Mouse (Mus musculus) kidney, embryonic 16.5 days (tissue): Measurements from ENCODE around the gene Mgll. TPM values are rescaled to one million over a fixed set of nuclear protein-coding genes. Genes with fewer than 3 reads are reported as not detected.

Source experiments
- ATAC-seq: fragments of 200-750 bp; cut with Nextera tagmentation; 2 replicates; pipeline ENCODE4 v1.8.0; 2017; ENCODE audit warnings: moderate TSS enrichment; ENCODE audit not compliant: low FRiP score, low TSS enrichment
- H3K27ac ChIP-seq: fragments of 300-500 bp; sonication (generic); 2 replicates; pipeline ENCODE4 v1.5.1; 2014; ENCODE audit warnings: low read length
- H3K27me3 ChIP-seq: fragments of 300-500 bp; sonication (generic); 2 replicates; pipeline ENCODE4 v1.6.1; 2014; ENCODE audit warnings: low read length, control low read depth, mixed read lengths; ENCODE audit not compliant: insufficient read depth
- H3K36me3 ChIP-seq: fragments of 300-500 bp; sonication (generic); 2 replicates; pipeline ENCODE4 v1.6.1; 2014; ENCODE audit warnings: low read length, control low read depth, mixed read lengths; ENCODE audit not compliant: insufficient read depth
- H3K4me1 ChIP-seq: fragments of 300-500 bp; sonication (generic); 2 replicates; pipeline ENCODE4 v1.6.1; 2014; ENCODE audit warnings: low read length, control low read depth, mixed read lengths; ENCODE audit not compliant: insufficient read depth
- H3K4me2 ChIP-seq: fragments of 300-500 bp; sonication (generic); replicated peaks from 2 replicates; pipeline ENCODE4 v1.6.1; 2014; ENCODE audit warnings: low read depth, low read length
- H3K4me3 ChIP-seq: fragments of 300-500 bp; sonication (generic); 2 replicates; pipeline ENCODE4 v1.5.1; 2014; ENCODE audit warnings: mild to moderate bottlenecking, low read length
- H3K9ac ChIP-seq: fragments of 300-500 bp; sonication (generic); replicated peaks from 2 replicates; pipeline ENCODE4 v1.6.1; 2014; ENCODE audit warnings: low read length
- H3K9me3 ChIP-seq: fragments of 300-500 bp; sonication (generic); 2 replicates; pipeline ENCODE4 v1.6.1; 2016; ENCODE audit warnings: low read length, control low read depth
- WGBS: fragments of 180-500 bp; shearing (Covaris S2); extraction: QIAGEN DNeasy Blood & Tissue Kit; methylation state at CpG from one replicate; pipeline ENCODE4 v1.1.7; 2014; 5-methylcytosine and 5-hydroxymethylcytosine counted together
- polyA plus RNA-seq: library from polyadenylated mRNA; unstranded; fragments of >200 nt; fragmentation: Nextera tagmentation; extraction: Ambion mirVana; gene quantifications from 2 replicates; pipeline ENCODE4 v1.2.1, GENCODE M21; 2015

The Mgll gene
- polyA plus RNA-seq, 1 experiment from 2014 or later, result 48.0 TPM

GRCm38 (mm10) chr6:88756992-88757391 lies 32.8 kb downstream of the Mgll start:
- H3K4me1 ChIP-seq, result peaks cover 48% of the 10 kb centered on the region
- H3K27ac ChIP-seq, result no peak overlapping the region
- WGBS, result 91% methylated on average over 4 of the region's 4 CpGs

GRCm38 (mm10) chr6:88758074-88758473 lies 33.9 kb downstream of the Mgll start:
- H3K27me3 ChIP-seq, result no peaks in the 10 kb centered on the region
- no peaks in the 10 kb centered on the region for H3K9me3 ChIP-seq
- 61% methylated on average over 8 of the region's 8 CpGs for WGBS
- no peak overlapping the region for H3K9ac ChIP-seq
- no peaks in the 10 kb centered on the region for H3K36me3 ChIP-seq
- H3K27ac ChIP-seq, result peak overlapping the region; percentile 54; the same call in 1 of the 2 replicates
- peaks cover 38% of the 10 kb centered on the region for H3K4me1 ChIP-seq
- no peak overlapping the region for H3K4me2 ChIP-seq
- no peak overlapping the region for H3K4me3 ChIP-seq
- ATAC-seq, result no peak

More at GRCm38 (mm10) chr6:88756992-88757391, 32.8 kb downstream of the Mgll start:
- H3K9ac ChIP-seq, result no peak overlapping the region
- no peaks in the 10 kb centered on the region for H3K36me3 ChIP-seq
- H3K9me3 ChIP-seq, result no peaks in the 10 kb centered on the region
- ATAC-seq, result no peak
- H3K4me3 ChIP-seq, result no peak overlapping the region
- no peak overlapping the region for H3K4me2 ChIP-seq
- H3K27me3 ChIP-seq, result no peaks in the 10 kb centered on the region

- H3K9ac ChIP-seq, result peak overlapping the region; percentile 30; the same call in 1 of the 2 replicates
- H3K9me3 ChIP-seq, result no peaks in the 10 kb centered on the region
- WGBS, result 67% methylated on average over 10 of the region's 10 CpGs
- no peak overlapping the region for H3K4me3 ChIP-seq
- H3K27ac ChIP-seq, result peak overlapping the region; percentile 54
- peaks cover 31% of the 10 kb centered on the region for H3K4me1 ChIP-seq
- no peaks in the 10 kb centered on the region for H3K36me3 ChIP-seq
- no peak overlapping the region for H3K4me2 ChIP-seq
- peak; percentile 39; the same call in 1 of the 2 replicates for ATAC-seq
- H3K27me3 ChIP-seq, result no peaks in the 10 kb centered on the region
Measured at GRCm38 (mm10) chr6:88758568-88759522, 34.6 kb downstream of the Mgll start.

GRCm38 (mm10) chr6:88759793-88760453 lies 35.7 kb downstream of the Mgll start:
- Histone ChIP-seq H3K9me3 (no peaks in the 10 kb centered on the region), H3K27ac (no peak overlapping the region; the same call in 1 of the 2 replicates), H3K27me3 (no peaks in the 10 kb centered on the region), H3K36me3 (no peaks in the 10 kb centered on the region), H3K4me3 (no peak overlapping the region), H3K4me2 (no peak overlapping the region), H3K9ac (no peak overlapping the region), H3K4me1 (peaks cover 31% of the 10 kb centered on the region)
- ATAC-seq, result no peak
- WGBS, result 52% methylated on average over 17 of the region's 17 CpGs

- WGBS, result 66% methylated on average over 17 of the region's 17 CpGs
- Histone ChIP-seq H3K27ac (no peak overlapping the region), H3K9ac (no peak overlapping the region), H3K9me3 (no peaks in the 10 kb centered on the region), H3K27me3 (no peaks in the 10 kb centered on the region), H3K36me3 (no peaks in the 10 kb centered on the region), H3K4me3 (no peak overlapping the region), H3K4me2 (no peak overlapping the region), H3K4me1 (peaks cover 31% of the 10 kb centered on the region)
- ATAC-seq, result no peak
Measured at GRCm38 (mm10) chr6:88760935-88761635, 36.9 kb downstream of the Mgll start.

GRCm38 (mm10) chr6:88761684-88762439 lies 37.6 kb downstream of the Mgll start:
- Histone ChIP-seq H3K4me2 (no peak overlapping the region), H3K27me3 (no peaks in the 10 kb centered on the region), H3K4me3 (no peak overlapping the region), H3K36me3 (no peaks in the 10 kb centered on the region), H3K9me3 (no peaks in the 10 kb centered on the region), H3K4me1 (peaks cover 31% of the 10 kb centered on the region), H3K9ac (no peak overlapping the region), H3K27ac (no peak overlapping the region)
- ATAC-seq, result no peak
- WGBS, result 65% methylated on average over 17 of the region's 17 CpGs

- no peak for ATAC-seq
- WGBS, result 74% methylated on average over 13 of the region's 13 CpGs
- H3K4me2 ChIP-seq, result no peak overlapping the region
Measured at GRCm38 (mm10) chr6:88762440-88763196, 38.4 kb downstream of the Mgll start.

GRCm38 (mm10) chr6:88763518-88764077 lies 39.4 kb downstream of the Mgll start:
- Histone ChIP-seq H3K27me3 (no peaks in the 10 kb centered on the region), H3K27ac (no peak overlapping the region), H3K4me2 (no peak overlapping the region), H3K9me3 (no peaks in the 10 kb centered on the region), H3K4me3 (no peak overlapping the region), H3K9ac (no peak overlapping the region), H3K4me1 (peaks cover 24% of the 10 kb centered on the region), H3K36me3 (no peaks in the 10 kb centered on the region)
- 92% methylated on average over 3 of the region's 3 CpGs for WGBS
- ATAC-seq, result no peak

More at GRCm38 (mm10) chr6:88762440-88763196, 38.4 kb downstream of the Mgll start:
- Histone ChIP-seq H3K4me3 (no peak overlapping the region), H3K27me3 (no peaks in the 10 kb centered on the region), H3K27ac (no peak overlapping the region), H3K9ac (no peak overlapping the region), H3K9me3 (no peaks in the 10 kb centered on the region), H3K36me3 (no peaks in the 10 kb centered on the region), H3K4me1 (peaks cover 31% of the 10 kb centered on the region)
